Mouse (Mus musculus) right cerebral cortex, adult 18-20 months (tissue): ENCODE data around the gene Hmgn2.

ENCODE experiments used
- DNase-seq: peaks from one replicate; pipeline ENCODE4 v3.0.0; 2022; ENCODE audit warnings: mixed read lengths

The Hmgn2 gene

GRCm38 (mm10) chr4:133918093-133918825 lies 50.2 kb downstream of the Hmgn2 start:
- DNase-seq, result peak; percentile 23
